Mouse (Mus musculus) lung, embryonic 14.5 days (tissue): ENCODE results near the gene Slc41a2. TPM values are rescaled to one million over a fixed set of nuclear protein-coding genes. Genes with fewer than 3 reads are reported as not detected.

Experiments used
- ATAC-seq: fragments of 200-750 bp; cut with Nextera tagmentation; 2 replicates; pipeline ENCODE4 v1.8.0; 2017; ENCODE audit warnings: mild to moderate bottlenecking, moderate TSS enrichment, moderate library complexity; ENCODE audit not compliant: insufficient read depth
- DNase-seq: peaks from one replicate; pipeline ENCODE4 v3.0.0-alpha.2; 2015
- H3K27ac ChIP-seq: fragments of 300-500 bp; sonication (generic); 2 replicates; pipeline ENCODE4 v1.5.1; 2014; ENCODE audit warnings: low read depth, mild to moderate bottlenecking, moderate library complexity
- H3K27me3 ChIP-seq: fragments of 300-500 bp; sonication (generic); 2 replicates; pipeline ENCODE4 v1.6.1; 2014; ENCODE audit warnings: low read length, control low read depth; ENCODE audit not compliant: insufficient read depth
- H3K36me3 ChIP-seq: fragments of 300-500 bp; sonication (generic); 2 replicates; pipeline ENCODE4 v1.6.1; 2014; ENCODE audit warnings: control low read depth; ENCODE audit not compliant: insufficient read depth
- H3K4me1 ChIP-seq: fragments of 300-500 bp; sonication (generic); 2 replicates; pipeline ENCODE4 v1.6.1; 2014; ENCODE audit warnings: antibody characterized with exemption, control low read depth; ENCODE audit not compliant: insufficient read depth
- H3K4me2 ChIP-seq: fragments of 300-500 bp; sonication (generic); 2 replicates; pipeline ENCODE4 v1.6.1; 2014; ENCODE audit warnings: mild to moderate bottlenecking
- H3K4me3 ChIP-seq: fragments of 300-500 bp; sonication (generic); 2 replicates; pipeline ENCODE4 v1.5.1; 2014; ENCODE audit warnings: low read depth, low read length
- H3K9ac ChIP-seq: fragments of 300-500 bp; sonication (generic); 2 replicates; pipeline ENCODE4 v1.6.1; 2014
- H3K9me3 ChIP-seq: fragments of 300-500 bp; sonication (generic); 2 replicates; pipeline ENCODE4 v1.6.1; 2016; ENCODE audit warnings: low read depth, low read length, control low read depth
- CTCF ChIP-seq: IDR thresholded peaks from 2 replicates; pipeline ENCODE4 v1.5.1; 2016; ENCODE audit warnings: antibody characterized with exemption, low read depth
- WGBS: fragments of 180-500 bp; shearing (Covaris S2); extraction: QIAGEN DNeasy Blood & Tissue Kit; methylation state at CpG from one replicate; pipeline ENCODE4 v1.1.7; 2014; 5-methylcytosine and 5-hydroxymethylcytosine counted together
- polyA plus RNA-seq: library from polyadenylated mRNA; unstranded; fragments of >200 nt; fragmentation: Nextera tagmentation; extraction: Ambion mirVana; gene quantifications from 2 replicates; pipeline ENCODE4 v1.2.1, GENCODE M21; 2014

The Slc41a2 gene
- polyA plus RNA-seq, 1 experiment from 2014 or later = 0.46 TPM

- no peak for TF ChIP-seq CTCF
- DNase-seq (no peak), ATAC-seq (no peak)
- no peak overlapping the region for H3K4me3 ChIP-seq
- H3K4me1 ChIP-seq = peaks cover 8% of the 10 kb centered on the region; the same call in 1 of the 2 replicates
- 93% methylated on average over 8 of the region's 8 CpGs for WGBS
- no peak overlapping the region for H3K27ac ChIP-seq
- H3K4me2 ChIP-seq = no peak overlapping the region
- no peaks in the 10 kb centered on the region for H3K9me3 ChIP-seq
- H3K9ac ChIP-seq = no peak overlapping the region
- H3K27me3 ChIP-seq = no peaks in the 10 kb centered on the region
- H3K36me3 ChIP-seq = peaks cover 59% of the 10 kb centered on the region
Observed at GRCm38 (mm10) chr10:83363451-83363850, 25.8 kb upstream of the Slc41a2 start.

DNA sequence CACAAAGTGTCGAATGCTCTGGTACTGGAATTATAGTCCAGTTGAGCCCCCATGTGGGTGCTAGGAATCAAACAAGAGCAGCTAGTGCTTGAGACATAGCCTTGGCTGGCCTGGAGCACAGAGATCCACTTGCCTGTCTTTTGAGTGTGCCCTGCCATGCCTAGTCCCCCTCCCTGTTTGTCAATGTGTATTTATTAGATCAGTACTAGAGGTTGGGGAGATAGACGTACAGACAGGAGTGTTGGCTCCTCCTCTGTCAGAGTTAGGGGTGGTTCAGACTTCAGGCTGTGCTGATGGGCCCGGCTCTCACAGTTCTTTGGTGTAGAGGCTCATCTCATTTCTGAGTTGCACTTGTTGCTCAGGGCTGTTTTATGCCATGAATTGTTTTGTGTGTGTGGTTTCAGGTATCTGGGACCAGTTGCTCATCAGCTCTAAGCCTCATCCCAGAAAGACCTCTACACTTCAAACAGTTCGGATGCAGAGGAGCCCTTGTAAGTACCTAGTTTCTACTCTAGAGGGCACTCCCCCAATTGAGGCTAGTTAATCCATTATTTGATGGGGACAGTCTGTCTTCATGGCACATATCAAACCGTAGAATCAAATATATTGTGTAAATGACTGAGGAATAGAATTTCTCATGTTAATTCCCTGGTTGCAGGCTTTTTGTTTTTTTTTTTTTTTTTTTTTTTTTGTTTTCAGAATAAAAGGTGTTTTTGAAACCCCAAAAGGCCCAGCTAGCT is 24.1 kb upstream of the Slc41a2 start:
- no peak overlapping the region for H3K27ac ChIP-seq
- peak overlapping the region; percentile 80; the same call in 1 of the 2 replicates for H3K9ac ChIP-seq
- DNase-seq = peak; percentile 74
- ATAC-seq = no peak
- WGBS = 52% methylated on average over 5 of the region's 5 CpGs
- H3K36me3 ChIP-seq = peaks cover 46% of the 10 kb centered on the region
- H3K27me3 ChIP-seq = no peaks in the 10 kb centered on the region
- peaks cover 8% of the 10 kb centered on the region; the same call in 1 of the 2 replicates for H3K4me1 ChIP-seq
- H3K9me3 ChIP-seq = no peaks in the 10 kb centered on the region
- peak; percentile 63 for TF ChIP-seq CTCF
- peak overlapping the region; percentile 68 for H3K4me2 ChIP-seq
- peak overlapping the region; percentile 92; the same call in 1 of the 2 replicates for H3K4me3 ChIP-seq

DNA sequence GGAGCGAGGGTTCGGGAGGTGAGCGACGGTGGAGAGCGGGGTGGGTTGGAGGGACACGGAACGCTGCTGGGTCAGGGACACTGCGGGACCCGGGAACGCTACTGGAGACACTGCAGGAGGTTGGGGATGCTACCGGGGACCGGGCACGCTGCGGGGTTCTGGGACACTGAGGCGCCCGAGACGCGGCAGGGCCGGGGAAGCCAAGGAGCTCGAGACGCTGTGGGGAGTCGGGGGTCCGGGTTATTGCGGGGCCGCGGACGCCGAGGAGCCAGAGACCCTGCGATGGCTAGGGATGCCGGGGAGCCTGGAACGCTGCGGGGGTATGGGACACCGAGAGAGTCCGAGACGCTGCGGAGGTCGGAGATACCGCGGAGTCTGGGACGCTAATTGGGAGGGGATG is 22.7 kb upstream of the Slc41a2 start:
- DNase-seq (no peak), ATAC-seq (peak; percentile 81)
- Histone ChIP-seq H3K9ac (peak overlapping the region; percentile 80), H3K36me3 (peaks cover 32% of the 10 kb centered on the region), H3K27ac (peak overlapping the region; percentile 75), H3K4me2 (peak overlapping the region; percentile 68), H3K27me3 (no peaks in the 10 kb centered on the region), H3K4me1 (peaks cover 8% of the 10 kb centered on the region; the same call in 1 of the 2 replicates), H3K9me3 (no peaks in the 10 kb centered on the region), H3K4me3 (peak overlapping the region; percentile 92)
- under 1% methylated on average over 40 of the region's 40 CpGs for WGBS
- no peak for TF ChIP-seq CTCF

- peak within 1 kb of the TSS; percentile 75 for H3K27ac ChIP-seq
- peak; percentile 98 for ATAC-seq
- WGBS = under 1% methylated on average over 30 of the region's 30 CpGs
Observed at GRCm38 (mm10) chr10:83359956-83360355, 22.3 kb upstream of the Slc41a2 start, which contains the start of gene D10Wsu102e. TSS of gene D10Wsu102e (plus strand) at chr10:83360221.

GRCm38 (mm10) chr10:83359451-83359850 is 21.8 kb upstream of the Slc41a2 start:
- Histone ChIP-seq H3K4me2 (peak overlapping the region; percentile 68), H3K4me1 (peaks cover 8% of the 10 kb centered on the region; the same call in 1 of the 2 replicates), H3K27me3 (no peaks in the 10 kb centered on the region), H3K9ac (peak overlapping the region; percentile 26; the same call in 1 of the 2 replicates), H3K27ac (peak overlapping the region; percentile 75; the same call in 1 of the 2 replicates), H3K36me3 (peaks cover 23% of the 10 kb centered on the region), H3K9me3 (no peaks in the 10 kb centered on the region), H3K4me3 (peak overlapping the region; percentile 92)
- 86% methylated on average over 4 of the region's 4 CpGs for WGBS
- DNase-seq (no peak), ATAC-seq (no peak)
- no peak for TF ChIP-seq CTCF

More at GRCm38 (mm10) chr10:83359956-83360355, 22.3 kb upstream of the Slc41a2 start, which contains the start of gene D10Wsu102e:
- no peaks in the 10 kb centered on the region for H3K27me3 ChIP-seq
- peak within 1 kb of the TSS; percentile 92 for H3K4me3 ChIP-seq
- no peaks in the 10 kb centered on the region for H3K9me3 ChIP-seq
- peak within 1 kb of the TSS; percentile 80 for H3K9ac ChIP-seq
- peaks cover 28% of the 10 kb centered on the region for H3K36me3 ChIP-seq
- H3K4me2 ChIP-seq = peak within 1 kb of the TSS; percentile 68
- H3K4me1 ChIP-seq = peaks cover 8% of the 10 kb centered on the region; the same call in 1 of the 2 replicates
- no peak for TF ChIP-seq CTCF
- peak; percentile 98 for DNase-seq

GRCm38 (mm10) chr10:83356416-83356815 is 18.7 kb upstream of the Slc41a2 start:
- TF ChIP-seq CTCF = no peak
- Histone ChIP-seq H3K9me3 (no peaks in the 10 kb centered on the region), H3K4me2 (no peak overlapping the region), H3K4me1 (peaks cover 5% of the 10 kb centered on the region; the same call in 1 of the 2 replicates), H3K36me3 (no peaks in the 10 kb centered on the region), H3K27ac (no peak overlapping the region), H3K4me3 (no peak overlapping the region), H3K27me3 (no peaks in the 10 kb centered on the region), H3K9ac (no peak overlapping the region)
- DNase-seq (no peak), ATAC-seq (no peak)
- WGBS = 74% methylated on average over 12 of the region's 12 CpGs

- Histone ChIP-seq H3K9me3 (no peaks in the 10 kb centered on the region), H3K9ac (no peak overlapping the region), H3K36me3 (no peaks in the 10 kb centered on the region), H3K4me3 (no peak overlapping the region), H3K4me1 (no peaks in the 10 kb centered on the region), H3K27ac (peak overlapping the region; percentile 71; the same call in 1 of the 2 replicates), H3K27me3 (no peaks in the 10 kb centered on the region), H3K4me2 (peak overlapping the region; percentile 41; the same call in 1 of the 2 replicates)
- peak; percentile 65 for ATAC-seq
- peak; percentile 42 for TF ChIP-seq CTCF
- peak; percentile 70 for DNase-seq
- WGBS = 50% methylated on average over 8 of the region's 8 CpGs
Observed at GRCm38 (mm10) chr10:83354333-83354719, 16.6 kb upstream of the Slc41a2 start.
